Mouse (Mus musculus): ENCODE results near the gene Olfr1417. TPM values are rescaled to one million over a fixed set of nuclear protein-coding genes. Genes with fewer than 3 reads are reported as not detected.
A peak's percentile ranks its signal among the peaks of the same experiment; 100 is the strongest.

Olfr1417 gene
- total and polyA plus RNA-seq, 3 experiments, result not detected

DNA sequence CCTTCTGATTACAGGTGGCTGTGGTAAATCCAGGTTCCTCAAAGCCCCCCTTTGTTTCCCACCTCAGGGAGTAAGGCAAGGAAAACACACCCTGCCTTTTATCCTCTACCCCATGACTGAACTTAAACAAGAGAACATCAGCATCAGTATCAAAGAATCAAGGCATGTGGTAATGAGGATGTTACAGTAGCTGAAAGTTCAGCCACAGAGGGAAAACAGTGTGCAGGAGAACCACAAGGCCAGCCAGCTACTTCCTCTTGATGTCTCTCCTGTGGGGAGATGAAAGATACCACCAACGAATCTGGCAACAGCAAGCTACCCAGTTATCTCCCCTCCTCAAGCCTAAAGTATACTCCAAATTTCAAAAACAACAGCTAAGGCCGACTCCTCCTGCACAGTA lies 31.8 kb downstream of the Olfr1417 start (continued):
- TF ChIP-seq USF2 (IDR thresholded peaks at IDR 0.05; ENCODE audit: borderline replicate concordance in 1 of 2, insufficient read depth in 1 of 2, low read depth in 1 of 2, low read length in 2 of 2) (no peak), GATA1 (IDR thresholded peaks at IDR 0.05; ENCODE audit: low read depth, low read length) (peak; percentile 93), CHD1 (IDR thresholded peaks at IDR 0.05; ENCODE audit: low read depth, low read length) (no peak), MAX (IDR thresholded peaks at IDR 0.05; ENCODE audit: low read length) (no peak; the same call in 1 of the 2 replicates), POLR2AphosphoS5 (IDR thresholded peaks at IDR 0.05; ENCODE audit: borderline replicate concordance, low read depth, low read length) (no peak), HCFC1 (IDR thresholded peaks at IDR 0.05; ENCODE audit: low read depth, low read length) (0 out of 2 replicates have a peak, but pooled peaks have one; percentile 39), RCOR1 (IDR thresholded peaks at IDR 0.05; ENCODE audit: low read depth, low read length) (peak; percentile 89), NRF1 (IDR thresholded peaks at IDR 0.05; ENCODE audit: insufficient read depth, low read depth, low read length, poor library complexity, severe bottlenecking) (no peak)

DNA sequence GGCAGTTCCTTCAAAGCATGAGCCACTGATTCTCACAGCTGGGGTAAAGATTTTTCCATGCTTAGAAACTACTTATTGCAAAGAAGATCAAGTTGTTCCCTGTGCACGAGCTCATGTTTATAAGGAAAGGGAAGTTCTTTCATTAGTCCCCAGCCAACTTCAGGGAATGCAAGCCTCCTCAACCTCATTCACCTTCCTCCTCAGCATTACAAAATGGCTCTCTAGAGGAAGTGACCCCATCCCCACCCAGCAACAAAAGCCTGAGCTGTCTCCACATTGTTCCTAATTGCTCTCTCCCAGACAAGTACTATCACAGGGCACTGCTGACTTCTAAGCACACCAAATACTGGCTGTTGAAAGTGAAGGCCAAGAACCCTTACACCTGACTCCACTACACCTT lies 34.6 kb downstream of the Olfr1417 start:
- H3K36me3 ChIP-seq (ENCODE audit: control insufficient read depth in 1 of 2, insufficient read depth in 2 of 2, low read length in 2 of 2), result peaks cover 0 to 28% of the 10 kb centered on the region in 2 experiments; a peak in 2 of 4 replicates
- H3K9me3 ChIP-seq (replicated peaks; ENCODE audit: insufficient read depth, low read length), result no peaks in the 10 kb centered on the region
- H3K4me1 ChIP-seq (ENCODE audit: control insufficient read depth in 1 of 2, insufficient read depth in 2 of 2, low read length in 2 of 2), result peaks cover 14 to 27% of the 10 kb centered on the region in 2 experiments
- no peaks in the 10 kb centered on the region for H3K27me3 ChIP-seq (ENCODE audit: control insufficient read depth in 1 of 2, insufficient read depth in 2 of 2, low read length in 2 of 2)
- H3K9ac ChIP-seq (ENCODE audit: control insufficient read depth, low read depth, low read length, poor library complexity, severe bottlenecking), result no peak overlapping the region
- H3K4me3 ChIP-seq (ENCODE audit: control insufficient read depth in 1 of 2, insufficient read depth in 1 of 2, low read depth in 2 of 2, low read length in 2 of 2), result no peak overlapping the region
- DNase-seq (ENCODE audit: low read depth, low spot score), result no peak
- no peaks in the 10 kb centered on the region for H3K79me2 ChIP-seq (ENCODE audit: control insufficient read depth, insufficient read depth, low read length, poor library complexity)
- no peak for TF ChIP-seq SMC3 (IDR thresholded peaks at IDR 0.05; ENCODE audit: low read depth, low read length)
- no peak for TF ChIP-seq CTCF (IDR thresholded peaks at IDR 0.05 in 2 of 3, conservative IDR thresholded peaks at IDR 0.05 in 1 of 3; ENCODE audit: control insufficient read depth in 1 of 3, insufficient read depth in 1 of 3, low read depth in 2 of 3, low read length in 3 of 3, poor library complexity in 1 of 3, severe bottlenecking in 1 of 3)
- no peak for TF ChIP-seq POLR2AphosphoS2 (IDR thresholded peaks at IDR 0.05; ENCODE audit: low read length)
- TF ChIP-seq POLR2AphosphoS5 (IDR thresholded peaks at IDR 0.05; ENCODE audit: borderline replicate concordance, low read depth, low read length), result no peak
- TF ChIP-seq GABPA (IDR thresholded peaks at IDR 0.05; ENCODE audit: low read depth, low read length), result no peak
- no peak for TF ChIP-seq RCOR1 (IDR thresholded peaks at IDR 0.05; ENCODE audit: low read depth, low read length)
- TF ChIP-seq MEF2A (IDR thresholded peaks at IDR 0.05; ENCODE audit: extremely low read depth, insufficient replicate concordance, low read depth, low read length, poor library complexity, severe bottlenecking), result no peak
- no peak for TF ChIP-seq E2F4 (IDR thresholded peaks at IDR 0.05; ENCODE audit: borderline replicate concordance, low read depth, low read length)
- TF ChIP-seq JUND (IDR thresholded peaks at IDR 0.05; ENCODE audit: low read depth, low read length), result no peak
- no peak for TF ChIP-seq NRF1 (IDR thresholded peaks at IDR 0.05; ENCODE audit: insufficient read depth, low read depth, low read length, poor library complexity, severe bottlenecking)
- no peak for TF ChIP-seq TCF12 (IDR thresholded peaks at IDR 0.05; ENCODE audit: low read depth, low read length)
- no peak for TF ChIP-seq MAFK (IDR thresholded peaks at IDR 0.05; ENCODE audit: borderline replicate concordance, low read depth, low read length)
- no peak overlapping the region for H3K27ac ChIP-seq (ENCODE audit: control insufficient read depth, low read depth, low read length)
